14 mouse cellular contexts compared by ENCODE assay signal in the genomic region with DNA sequence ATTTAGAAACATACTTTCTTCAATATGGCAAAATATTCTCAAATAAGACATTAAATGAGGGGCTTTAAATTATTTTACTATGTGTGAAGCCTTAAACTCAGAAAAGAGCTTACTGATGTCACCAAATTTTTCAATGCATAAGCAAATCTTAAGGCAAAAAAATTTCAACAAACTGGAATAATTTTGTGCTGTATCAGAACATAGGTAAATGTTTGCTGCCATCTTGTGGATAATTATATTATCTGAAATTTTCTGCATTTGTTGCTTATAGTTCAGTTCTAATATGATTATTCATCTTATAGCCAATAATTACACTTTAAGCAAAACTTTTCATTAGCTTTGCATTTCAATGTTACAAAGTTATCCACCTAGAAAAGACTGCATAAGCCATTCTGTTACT. TPM values are rescaled to one million over a fixed set of nuclear protein-coding genes. Genes with fewer than 3 reads are reported as not detected.
A peak's percentile ranks its signal among the peaks of the same experiment; 100 is the strongest.
DNase-seq lines count a peak whose midpoint lies in the region; ATAC-seq and TF ChIP-seq lines count a peak whose summit lies in the region.
"Had no signal": no experiment of that assay in that cellular context is flagged by ENCODE, and none has a peak within 500 bp of the region (broad histone marks: within the 10 kb centered on the region; RNA-seq: fewer than 3 reads in every experiment).

No protein-coding gene starts in this region.

- intact Hi-C loops in left cerebral cortex, adult 2 months (cut with DNase I): loop anchor here (10.0 kb wide), 1 partner anchor 1416 kb away; no protein-coding TSS in a partner anchor

- DNase-seq in forebrain, embryonic 14.5 days (ENCODE audit: low spot score): peak; percentile 80
- no peak for DNase-seq in left cerebral cortex, adult 2 months (ENCODE audit: extremely low spot score in 1 of 2, low spot score in 2 of 2)
- DNase-seq in left cerebral cortex, adult 18-20 months (ENCODE audit: low spot score in 2 of 2): no peak
- DNase-seq in MEL (ENCODE audit: low read depth, low spot score): peak; percentile 35
- peak; percentile 48 for DNase-seq in embryonic facial prominence, embryonic 14.5 days (ENCODE audit: low spot score)
- no peak for DNase-seq in right cerebral cortex, adult 2 months (ENCODE audit: low spot score in 2 of 2)
- no peak for DNase-seq in ovary, adult 18-20 months (ENCODE audit: low spot score)
- DNase-seq: gastrocnemius, postnatal 36 days had no signal

- no peak overlapping the region for H3K4me2 ChIP-seq in forebrain, embryonic 14.5 days (ENCODE audit: low read length)
- H3K4me2 ChIP-seq in forebrain, embryonic 16.5 days (ENCODE audit: low read length): no peak overlapping the region
- no peak overlapping the region for H3K4me2 ChIP-seq in embryonic facial prominence, embryonic 14.5 days (ENCODE audit: low read depth, low read length)
- H3K4me2 ChIP-seq: heart, embryonic 15.5 days; lung, embryonic 15.5 days; midbrain, embryonic 12.5 days; neural tube, embryonic 15.5 days had no signal

- TF ChIP-seq EP300 in MEL (IDR thresholded peaks at IDR 0.05; ENCODE audit: low read depth in 1 of 2, low read length in 2 of 2): no peak

- no peak overlapping the region for H3K4me3 ChIP-seq in forebrain, embryonic 14.5 days (ENCODE audit: low read depth, low read length)
- H3K4me3 ChIP-seq in forebrain, embryonic 16.5 days (replicated peaks; ENCODE audit: low read length): no peak overlapping the region
- no peak overlapping the region for H3K4me3 ChIP-seq in left cerebral cortex, adult 2 months
- no peak overlapping the region for H3K4me3 ChIP-seq in MEL (ENCODE audit: control insufficient read depth in 1 of 2, insufficient read depth in 1 of 2, low read depth in 2 of 2, low read length in 2 of 2)
- no peak overlapping the region for H3K4me3 ChIP-seq in embryonic facial prominence, embryonic 14.5 days (ENCODE audit: low read depth, low read length)
- H3K4me3 ChIP-seq: erythroblast, embryonic 14.5 days; heart, embryonic 15.5 days; lung, embryonic 15.5 days; midbrain, embryonic 12.5 days; neural tube, embryonic 15.5 days had no signal

- H3K36me3 ChIP-seq in forebrain, embryonic 14.5 days (ENCODE audit: control insufficient read depth, insufficient read depth, low read length): peaks cover 32% of the 10 kb centered on the region
- no peaks in the 10 kb centered on the region for H3K36me3 ChIP-seq in forebrain, embryonic 16.5 days (ENCODE audit: control insufficient read depth, insufficient read depth)
- peaks cover 0 to 30% of the 10 kb centered on the region in 2 experiments; a peak in 2 of 4 replicates for H3K36me3 ChIP-seq in MEL (ENCODE audit: control insufficient read depth in 1 of 2, insufficient read depth in 2 of 2, low read length in 2 of 2)
- peaks cover 32% of the 10 kb centered on the region for H3K36me3 ChIP-seq in embryonic facial prominence, embryonic 14.5 days (ENCODE audit: control insufficient read depth, insufficient read depth, low read length)
- H3K36me3 ChIP-seq: neural tube, embryonic 15.5 days had no signal

- TF ChIP-seq RAD21 in MEL (IDR thresholded peaks at IDR 0.05; ENCODE audit: low read depth, low read length): peak; percentile 70

- H3K79me2 ChIP-seq in MEL (ENCODE audit: control insufficient read depth, insufficient read depth, low read length, poor library complexity): no peaks in the 10 kb centered on the region

- peak; percentile 64 for TF ChIP-seq CTCF in left cerebral cortex, adult 2 months (IDR thresholded peaks at IDR 0.05)
- TF ChIP-seq CTCF in MEL (IDR thresholded peaks at IDR 0.05 in 2 of 3, conservative IDR thresholded peaks at IDR 0.05 in 1 of 3; ENCODE audit: control insufficient read depth in 1 of 3, insufficient read depth in 1 of 3, low read depth in 2 of 3, low read length in 3 of 3, poor library complexity in 1 of 3, severe bottlenecking in 1 of 3): peak in 2 of 3 experiments; percentile 14 to 54; a peak in 3 of 6 replicates

- no peaks in the 10 kb centered on the region for H3K9me3 ChIP-seq in forebrain, embryonic 14.5 days (replicated peaks; ENCODE audit: control insufficient read depth, low read length)
- H3K9me3 ChIP-seq in forebrain, embryonic 16.5 days (ENCODE audit: control insufficient read depth, low read length): no peaks in the 10 kb centered on the region
- no peaks in the 10 kb centered on the region for H3K9me3 ChIP-seq in MEL (replicated peaks; ENCODE audit: insufficient read depth, low read length)
- H3K9me3 ChIP-seq in embryonic facial prominence, embryonic 14.5 days (ENCODE audit: control insufficient read depth, low read length): no peaks in the 10 kb centered on the region
- H3K9me3 ChIP-seq: heart, embryonic 15.5 days; lung, embryonic 15.5 days; midbrain, embryonic 12.5 days; neural tube, embryonic 15.5 days had no signal

- no peak for ATAC-seq in forebrain, embryonic 14.5 days
- no peak for ATAC-seq in forebrain, embryonic 16.5 days
- no peak for ATAC-seq in embryonic facial prominence, embryonic 14.5 days (ENCODE audit: low read depth)

- TF ChIP-seq POLR2A in MEL (IDR thresholded peaks at IDR 0.05; ENCODE audit: control insufficient read depth in 1 of 2, insufficient read depth in 1 of 2, low read depth in 1 of 2, low read length in 2 of 2, poor library complexity in 1 of 2): no peak

- H3K4me1 ChIP-seq in forebrain, embryonic 14.5 days (ENCODE audit: control insufficient read depth, insufficient read depth, low read length): no peaks in the 10 kb centered on the region
- 0 out of 2 replicates have a peak, but pooled peaks cover 2% of the 10 kb centered on the region for H3K4me1 ChIP-seq in forebrain, embryonic 16.5 days (replicated peaks; ENCODE audit: control insufficient read depth, insufficient read depth, low read length)
- H3K4me1 ChIP-seq in MEL (ENCODE audit: control insufficient read depth in 1 of 2, insufficient read depth in 2 of 2, low read length in 2 of 2): no peaks in the 10 kb centered on the region
- H3K4me1 ChIP-seq in embryonic facial prominence, embryonic 14.5 days (ENCODE audit: control insufficient read depth, insufficient read depth, low read length): no peaks in the 10 kb centered on the region
- H3K4me1 ChIP-seq: heart, embryonic 15.5 days; lung, embryonic 15.5 days; midbrain, embryonic 12.5 days; neural tube, embryonic 15.5 days had no signal

- no peak overlapping the region for H3K9ac ChIP-seq in forebrain, embryonic 14.5 days (ENCODE audit: low read length)
- H3K9ac ChIP-seq in forebrain, embryonic 16.5 days (replicated peaks; ENCODE audit: low read depth, low read length): no peak overlapping the region
- no peak overlapping the region for H3K9ac ChIP-seq in MEL (ENCODE audit: control insufficient read depth, low read depth, low read length, poor library complexity, severe bottlenecking)
- H3K9ac ChIP-seq in embryonic facial prominence, embryonic 14.5 days (ENCODE audit: low read depth, low read length): no peak overlapping the region
- H3K9ac ChIP-seq: heart, embryonic 15.5 days; lung, embryonic 15.5 days; midbrain, embryonic 12.5 days; neural tube, embryonic 15.5 days had no signal

- no peak overlapping the region for H3K27ac ChIP-seq in forebrain, embryonic 14.5 days (ENCODE audit: low read depth, low read length)
- H3K27ac ChIP-seq in forebrain, embryonic 16.5 days (ENCODE audit: low read length): no peak overlapping the region
- no peak overlapping the region for H3K27ac ChIP-seq in left cerebral cortex, adult 2 months
- H3K27ac ChIP-seq in MEL (ENCODE audit: control insufficient read depth, low read depth, low read length): no peak overlapping the region
- H3K27ac ChIP-seq in embryonic facial prominence, embryonic 14.5 days (replicated peaks; ENCODE audit: low read depth, low read length): no peak overlapping the region
- H3K27ac ChIP-seq: heart, embryonic 15.5 days; lung, embryonic 15.5 days; midbrain, embryonic 12.5 days; neural tube, embryonic 15.5 days had no signal

- H3K27me3 ChIP-seq in forebrain, embryonic 14.5 days (replicated peaks; ENCODE audit: control insufficient read depth, insufficient read depth, low read length): no peaks in the 10 kb centered on the region
- no peaks in the 10 kb centered on the region for H3K27me3 ChIP-seq in forebrain, embryonic 16.5 days (replicated peaks; ENCODE audit: control insufficient read depth, insufficient read depth, low read length)
- no peaks in the 10 kb centered on the region for H3K27me3 ChIP-seq in MEL (ENCODE audit: control insufficient read depth in 1 of 2, insufficient read depth in 2 of 2, low read length in 2 of 2)
- no peaks in the 10 kb centered on the region for H3K27me3 ChIP-seq in embryonic facial prominence, embryonic 14.5 days (replicated peaks; ENCODE audit: control insufficient read depth, insufficient read depth, low read length)
- H3K27me3 ChIP-seq: heart, embryonic 15.5 days; lung, embryonic 15.5 days; midbrain, embryonic 12.5 days; neural tube, embryonic 15.5 days had no signal

TF ChIP-seq in MEL, 35 proteins besides CTCF, POLR2A, EP300 and RAD21:
- TF ChIP-seq ZC3H11A (IDR thresholded peaks at IDR 0.05; ENCODE audit: low read depth, low read length): peak; percentile 22; the same call in 1 of the 2 replicates
- TF ChIP-seq GATA1 (IDR thresholded peaks at IDR 0.05; ENCODE audit: low read depth, low read length): no peak
- TF ChIP-seq ELF1 (IDR thresholded peaks at IDR 0.05; ENCODE audit: low read depth, low read length): no peak
- peak; percentile 51; the same call in 1 of the 2 replicates for TF ChIP-seq SMC3 (IDR thresholded peaks at IDR 0.05; ENCODE audit: low read depth, low read length)

RNA-seq across cellular contexts. Expression of a gene that starts 42.8 kb away (rescaled TPM):
- polyA plus RNA-seq in forebrain, embryonic 14.5 days (2014; fragmentation: Nextera tagmentation; extraction: Ambion mirVana): 39.9 and 40.3 TPM in 2 replicates
- 26.2 and 37.0 TPM in 2 replicates for polyA plus RNA-seq in forebrain, embryonic 16.5 days (2015; fragmentation: Nextera tagmentation; extraction: Ambion mirVana)
- 1 to 10 TPM in 1 of 2 experiments, under 1 TPM in 1; 0.79 to 1.4 TPM for total RNA-seq in left cerebral cortex, adult 2 months (2021)
- total RNA-seq in left cerebral cortex, adult 18-20 months (2021): 1 to 10 TPM in 1 of 2 experiments, under 1 TPM in 1; 0.30 to 1.1 TPM
- total RNA-seq in MEL (2012; rRNA removed): 22.6 and 29.9 TPM in 2 replicates
- 10 to 100 TPM; 31.5 to 48.5 TPM for polyA plus RNA-seq in MEL (2012; ENCODE audit: insufficient read depth in 1 of 2, insufficient read length in 2 of 2, low read depth in 1 of 2, low replicate concordance in 2 of 2, missing spikeins in 1 of 2)
- polyA plus RNA-seq in embryonic facial prominence, embryonic 14.5 days (2014; fragmentation: Nextera tagmentation; extraction: Ambion mirVana): 35.6 and 40.5 TPM in 2 replicates

Comparison
In these comparisons a context has a peak if more than half of its experiments do, and no peak if none do; other contexts are left out.
1. DNase-seq: peak in forebrain, embryonic 14.5 days (single experiment), MEL (single experiment) and embryonic facial prominence, embryonic 14.5 days (single experiment); none in left cerebral cortex, adult 2 months (0 of 2), left cerebral cortex, adult 18-20 months (0 of 2), right cerebral cortex, adult 2 months (0 of 2) and ovary, adult 18-20 months (single experiment).